Mouse (Mus musculus): ENCODE measurements around the gene Gm47985.
"Not testable (repeated sequence)": the region's sequence is repeated elsewhere in the genome, so short reads cannot be mapped to it uniquely, and the experiment has no call there.

Gene Gm47985

GRCm38 (mm10) chr1:151177030-151177936 is 5.1 kb upstream of the Gm47985 start:
- peak; percentile 36 for DNase-seq (ENCODE audit: extremely low read depth, low read depth)

- no peak for DNase-seq (ENCODE audit: extremely low read depth, low read depth)
Observed at GRCm38 (mm10) chr1:151177937-151178271, 4.4 kb upstream of the Gm47985 start.

- no peak for DNase-seq (ENCODE audit: extremely low read depth, low read depth)
Observed at GRCm38 (mm10) chr1:151178505-151179083, 3.7 kb upstream of the Gm47985 start.

GRCm38 (mm10) chr1:151180167-151180566 is 2.2 kb upstream of the Gm47985 start:
- DNase-seq (ENCODE audit: extremely low read depth, low read depth): no peak

GRCm38 (mm10) chr1:151186186-151186585 is 3.8 kb downstream of the Gm47985 start:
- DNase-seq (ENCODE audit: extremely low read depth, low read depth): not testable (repeated sequence)

- not testable (repeated sequence) for DNase-seq (ENCODE audit: extremely low read depth, low read depth)
Observed at GRCm38 (mm10) chr1:151186879-151187424, 4.6 kb downstream of the Gm47985 start.

- DNase-seq (ENCODE audit: extremely low read depth, low read depth): no peak
Observed at GRCm38 (mm10) chr1:151188469-151188868, 6.1 kb downstream of the Gm47985 start.

- not testable (repeated sequence) for DNase-seq (ENCODE audit: extremely low read depth, low read depth)
Observed at GRCm38 (mm10) chr1:151192075-151192474, 9.7 kb downstream of the Gm47985 start, which contains the start of gene Gm8947. Gene Gm8947 (plus strand): TSS chr1:151192376.

GRCm38 (mm10) chr1:151192739-151193138 is 10.4 kb downstream of the Gm47985 start:
- DNase-seq (ENCODE audit: extremely low read depth, low read depth): not testable (repeated sequence)

GRCm38 (mm10) chr1:151195986-151196385 is 13.6 kb downstream of the Gm47985 start:
- not testable (repeated sequence) for DNase-seq (ENCODE audit: extremely low read depth, low read depth)

GRCm38 (mm10) chr1:151196690-151197089 is 14.4 kb downstream of the Gm47985 start:
- not testable (repeated sequence) for DNase-seq (ENCODE audit: extremely low read depth, low read depth)

GRCm38 (mm10) chr1:151198120-151198519 is 15.8 kb downstream of the Gm47985 start, which contains the start of gene Gm47995:
Gene Gm47995 (plus strand): TSS chr1:151198448.
- DNase-seq (ENCODE audit: extremely low read depth, low read depth): peak; percentile 73

- not testable (repeated sequence) for DNase-seq (ENCODE audit: extremely low read depth, low read depth)
Observed at GRCm38 (mm10) chr1:151200620-151201019, 18.3 kb downstream of the Gm47985 start.

GRCm38 (mm10) chr1:151202771-151203170 is 20.4 kb downstream of the Gm47985 start:
- DNase-seq (ENCODE audit: extremely low read depth, low read depth): not testable (repeated sequence)

GRCm38 (mm10) chr1:151203818-151204217 is 21.5 kb downstream of the Gm47985 start, which contains the start of gene 3110040M04Rik:
Gene 3110040M04Rik (plus strand): TSS chr1:151204121.
- DNase-seq (ENCODE audit: extremely low read depth, low read depth): not testable (repeated sequence)

GRCm38 (mm10) chr1:151208493-151208892 is 26.2 kb downstream of the Gm47985 start:
- not testable (repeated sequence) for DNase-seq (ENCODE audit: extremely low read depth, low read depth)

GRCm38 (mm10) chr1:151208944-151209343 is 26.6 kb downstream of the Gm47985 start:
- DNase-seq (ENCODE audit: extremely low read depth, low read depth): not testable (repeated sequence)

- DNase-seq (ENCODE audit: extremely low read depth, low read depth): not testable (repeated sequence)
Observed at GRCm38 (mm10) chr1:151209824-151210355, 27.6 kb downstream of the Gm47985 start, which contains the start of gene Gm47996. Gene Gm47996 (plus strand): TSS chr1:151210131.

- DNase-seq (ENCODE audit: extremely low read depth, low read depth): not testable (repeated sequence)
Observed at GRCm38 (mm10) chr1:151211666-151212065, 29.3 kb downstream of the Gm47985 start.

- no peak for DNase-seq (ENCODE audit: extremely low read depth, low read depth)
Observed at GRCm38 (mm10) chr1:151214862-151215261, 32.5 kb downstream of the Gm47985 start.

GRCm38 (mm10) chr1:151215985-151216384 is 33.6 kb downstream of the Gm47985 start:
- DNase-seq (ENCODE audit: extremely low read depth, low read depth): no peak
